Mouse (Mus musculus) embryonic facial prominence, embryonic 13.5 days (tissue): ENCODE measurements around the gene Pcare. TPM values are rescaled to one million over a fixed set of nuclear protein-coding genes. Genes with fewer than 3 reads are reported as not detected.
"Not testable (repeated sequence)": the region's sequence is repeated elsewhere in the genome, so short reads cannot be mapped to it uniquely, and the experiment has no call there.

Experiments used
- ATAC-seq: fragments of 200-750 bp; cut with Nextera tagmentation; 2 replicates; pipeline ENCODE4 v1.8.0; 2017; ENCODE audit warnings: low read depth; ENCODE audit not compliant: insufficient number of reproducible peaks, insufficient read depth, low FRiP score, low TSS enrichment
- H3K27ac ChIP-seq: fragments of 300-500 bp; sonication (generic); 2 replicates; pipeline ENCODE4 v1.5.1; 2015; ENCODE audit warnings: moderate library complexity, mild to moderate bottlenecking, inconsistent platforms
- H3K27me3 ChIP-seq: fragments of 300-500 bp; sonication (generic); 2 replicates; pipeline ENCODE4 v1.6.1; 2015; ENCODE audit warnings: mild to moderate bottlenecking, inconsistent platforms
- H3K36me3 ChIP-seq: fragments of 300-500 bp; sonication (generic); 2 replicates; pipeline ENCODE4 v1.6.1; 2015; ENCODE audit warnings: mild to moderate bottlenecking, inconsistent platforms
- H3K4me1 ChIP-seq: fragments of 300-500 bp; sonication (generic); 2 replicates; pipeline ENCODE4 v1.6.1; 2015; ENCODE audit warnings: inconsistent platforms
- H3K4me2 ChIP-seq: fragments of 300-500 bp; sonication (generic); 2 replicates; pipeline ENCODE4 v1.6.1; 2015; ENCODE audit warnings: moderate library complexity, mild to moderate bottlenecking, inconsistent platforms
- H3K4me3 ChIP-seq: fragments of 300-500 bp; sonication (generic); 2 replicates; pipeline ENCODE4 v1.5.1; 2015; ENCODE audit warnings: mild to moderate bottlenecking, inconsistent platforms
- H3K9ac ChIP-seq: fragments of 300-500 bp; sonication (generic); 2 replicates; pipeline ENCODE4 v1.6.1; 2015; ENCODE audit warnings: mild to moderate bottlenecking, inconsistent platforms
- H3K9me3 ChIP-seq: fragments of 300-500 bp; sonication (generic); 2 replicates; pipeline ENCODE4 v1.6.1; 2016; ENCODE audit warnings: inconsistent platforms
- WGBS: fragments of 180-500 bp; shearing (Covaris S2); methylation state at CpG from one replicate; pipeline ENCODE4 v1.1.7; 2015; ENCODE audit warnings: mixed read lengths; 5-methylcytosine and 5-hydroxymethylcytosine counted together
- polyA plus RNA-seq: library from polyadenylated mRNA; unstranded; fragments of >200 nt; fragmentation: Nextera tagmentation; extraction: Ambion mirVana; gene quantifications from 2 replicates; pipeline ENCODE4 v1.2.1, GENCODE M21; 2015

Pcare gene
- polyA plus RNA-seq, 1 experiment from 2014 or later: not detected

DNA sequence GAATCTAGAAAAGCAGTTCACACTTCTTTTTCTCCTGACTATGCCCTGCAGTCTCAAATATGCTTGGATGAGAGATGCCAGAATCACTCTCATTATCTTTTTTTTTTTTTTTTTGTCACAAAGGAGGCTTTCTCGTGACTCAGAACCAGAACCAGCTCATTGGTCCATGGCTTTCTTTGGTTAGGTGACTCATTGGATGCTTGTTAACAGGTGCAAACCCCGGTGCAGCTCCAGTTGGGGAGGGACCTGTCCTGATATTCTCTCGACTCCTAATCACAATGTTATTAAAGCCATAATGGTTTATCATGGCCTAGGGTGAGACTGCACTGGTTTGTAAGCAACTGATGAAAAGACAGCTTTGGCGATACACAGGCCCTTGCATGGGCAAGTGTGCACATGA is 21.5 kb upstream of the Pcare start:
- no peak for ATAC-seq
- H3K4me3 ChIP-seq: no peak overlapping the region
- H3K4me2 ChIP-seq: no peak overlapping the region
- WGBS: 67% methylated on average over 4 of the region's 4 CpGs
- no peaks in the 10 kb centered on the region for H3K9me3 ChIP-seq
- no peaks in the 10 kb centered on the region for H3K27me3 ChIP-seq
- no peak overlapping the region for H3K27ac ChIP-seq
- no peaks in the 10 kb centered on the region for H3K36me3 ChIP-seq
- H3K9ac ChIP-seq: no peak overlapping the region
- 0 out of 2 replicates have a peak, but pooled peaks cover 3% of the 10 kb centered on the region for H3K4me1 ChIP-seq

DNA sequence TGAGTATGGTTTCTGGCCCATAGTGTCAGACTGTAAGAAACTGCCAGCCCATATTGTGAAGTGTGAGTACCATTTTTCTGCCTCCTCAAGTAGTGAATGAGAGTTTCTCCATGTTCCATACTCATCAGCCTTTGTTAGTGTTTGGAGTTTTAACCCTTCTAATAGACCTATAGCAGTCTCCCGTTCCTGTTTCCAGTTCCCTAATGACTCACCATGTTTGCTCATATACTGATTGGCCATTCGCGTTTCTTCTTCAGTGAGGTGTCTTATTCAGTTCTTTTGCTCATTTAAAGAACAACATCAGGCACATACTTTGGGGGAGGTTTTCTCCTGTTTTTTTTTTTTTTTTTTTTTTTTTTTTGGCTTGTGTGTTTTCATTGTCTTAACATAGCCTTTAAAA is 18.0 kb upstream of the Pcare start:
- Histone ChIP-seq H3K4me3 (no peak overlapping the region), H3K9me3 (no peaks in the 10 kb centered on the region), H3K27me3 (no peaks in the 10 kb centered on the region), H3K4me2 (no peak overlapping the region), H3K36me3 (no peaks in the 10 kb centered on the region), H3K27ac (no peak overlapping the region), H3K4me1 (0 out of 2 replicates have a peak, but pooled peaks cover 3% of the 10 kb centered on the region), H3K9ac (no peak overlapping the region)
- WGBS: 97% methylated on average over 3 of the region's 3 CpGs
- no peak for ATAC-seq

GRCm38 (mm10) chr17:71769564-71769963 is 16.9 kb upstream of the Pcare start:
- Histone ChIP-seq H3K27ac (no peak overlapping the region), H3K4me2 (no peak overlapping the region), H3K9ac (no peak overlapping the region), H3K4me3 (no peak overlapping the region), H3K27me3 (no peaks in the 10 kb centered on the region), H3K9me3 (no peaks in the 10 kb centered on the region), H3K36me3 (no peaks in the 10 kb centered on the region), H3K4me1 (0 out of 2 replicates have a peak, but pooled peaks cover 3% of the 10 kb centered on the region)
- 24% methylated on average over 6 of the region's 6 CpGs for WGBS
- no peak for ATAC-seq

DNA sequence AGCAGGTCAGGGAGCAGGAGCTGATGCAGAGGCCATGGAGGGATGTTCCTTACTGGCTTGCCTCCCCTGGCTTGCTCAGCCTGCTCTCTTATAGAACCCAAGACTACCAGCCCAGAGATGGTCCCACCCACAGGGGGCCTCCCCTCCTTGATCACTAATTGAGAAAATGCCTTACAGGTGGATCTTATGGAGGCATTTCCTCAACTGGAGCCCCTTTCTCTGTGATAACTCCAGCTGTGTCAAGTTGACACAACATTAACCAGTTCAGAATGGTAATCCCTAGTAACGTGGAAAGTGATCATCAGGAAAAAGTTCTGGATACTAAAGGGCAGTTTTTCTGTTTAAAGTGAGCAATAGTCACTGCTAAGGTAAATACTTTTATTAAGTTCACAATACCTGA is 15.5 kb upstream of the Pcare start, which contains the start of gene Clip4:
Clip4 (plus strand) TSS at position 301 of the 400 bp plus-strand sequence.
- 47% methylated on average over 1 of the region's 1 CpGs for WGBS
- not testable (repeated sequence) for H3K27ac ChIP-seq, H3K27me3 ChIP-seq, H3K4me1 ChIP-seq, H3K9ac ChIP-seq, H3K4me3 ChIP-seq, H3K4me2 ChIP-seq, ATAC-seq, H3K36me3 ChIP-seq, H3K9me3 ChIP-seq

- no peaks in the 10 kb centered on the region for H3K36me3 ChIP-seq
- H3K4me3 ChIP-seq: no peak overlapping the region
- no peak overlapping the region for H3K27ac ChIP-seq
- H3K9me3 ChIP-seq: no peaks in the 10 kb centered on the region
- WGBS: 76% methylated on average over 7 of the region's 7 CpGs
- H3K4me1 ChIP-seq: no peaks in the 10 kb centered on the region
- no peak for ATAC-seq
- H3K9ac ChIP-seq: no peak overlapping the region
- H3K27me3 ChIP-seq: no peaks in the 10 kb centered on the region
- no peak overlapping the region for H3K4me2 ChIP-seq
Measured at GRCm38 (mm10) chr17:71760536-71760935, 7.8 kb upstream of the Pcare start.

DNA sequence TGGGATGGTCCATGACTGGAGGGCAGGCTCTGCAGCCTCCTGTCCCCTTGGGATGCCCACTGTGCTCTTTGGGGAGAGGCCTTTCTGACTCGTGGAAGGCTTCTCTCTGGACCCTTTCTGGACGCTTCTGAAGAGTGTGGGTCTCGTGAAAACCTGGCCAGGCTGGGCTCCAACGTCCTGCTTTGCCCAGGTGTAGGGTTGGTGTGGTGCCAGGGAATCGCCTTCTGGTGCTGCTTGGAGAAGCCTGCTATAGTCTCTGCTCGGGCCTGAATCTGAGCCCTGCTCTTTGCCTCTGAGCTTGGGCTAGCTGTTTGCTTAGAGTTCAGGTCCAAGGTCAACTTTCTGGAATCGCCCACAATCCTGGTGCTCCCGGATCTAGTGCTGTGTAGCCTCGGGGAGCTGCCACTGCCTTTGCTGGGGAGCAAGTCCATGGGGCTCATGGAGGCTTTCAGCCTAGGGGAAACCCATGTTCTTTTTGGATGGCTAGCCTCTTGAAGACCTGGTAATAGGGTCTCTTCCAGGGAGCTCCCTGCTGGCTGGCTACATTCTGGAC is 3.0 kb downstream of the Pcare start:
- Histone ChIP-seq H3K27me3 (peaks cover 13% of the 10 kb centered on the region), H3K27ac (no peak overlapping the region), H3K4me3 (no peak overlapping the region), H3K4me2 (no peak overlapping the region), H3K36me3 (no peaks in the 10 kb centered on the region), H3K9me3 (no peaks in the 10 kb centered on the region), H3K9ac (no peak overlapping the region), H3K4me1 (peaks cover 8% of the 10 kb centered on the region)
- 85% methylated on average over 9 of the region's 9 CpGs for WGBS
- ATAC-seq: no peak

DNA sequence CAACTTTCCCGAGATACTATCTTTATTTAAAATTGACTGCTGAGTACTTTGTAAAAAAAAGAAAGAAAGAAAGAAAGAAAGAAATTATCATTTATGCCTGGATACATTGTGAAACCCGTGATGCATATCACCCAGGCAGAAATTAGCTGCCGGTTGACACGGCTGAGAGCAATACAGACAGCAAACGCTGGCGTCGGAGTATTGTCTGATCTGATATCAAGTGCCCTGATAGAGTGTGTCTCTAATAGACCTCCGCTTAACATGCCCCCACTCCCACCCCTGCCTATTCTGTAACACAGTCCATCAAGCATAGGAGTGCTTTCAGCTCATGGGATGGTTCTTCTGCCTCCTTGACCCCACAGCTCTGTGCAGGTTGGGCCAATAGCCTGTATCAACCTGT is 5.1 kb downstream of the Pcare start:
- WGBS: 77% methylated on average over 8 of the region's 8 CpGs
- H3K9ac ChIP-seq: no peak overlapping the region
- peaks cover 3% of the 10 kb centered on the region; the same call in 1 of the 2 replicates for H3K9me3 ChIP-seq
- H3K4me1 ChIP-seq: peaks cover 5% of the 10 kb centered on the region; the same call in 1 of the 2 replicates
- peaks cover 13% of the 10 kb centered on the region for H3K27me3 ChIP-seq
- ATAC-seq: no peak
- H3K4me2 ChIP-seq: no peak overlapping the region
- no peaks in the 10 kb centered on the region for H3K36me3 ChIP-seq
- no peak overlapping the region for H3K4me3 ChIP-seq
- no peak overlapping the region for H3K27ac ChIP-seq

DNA sequence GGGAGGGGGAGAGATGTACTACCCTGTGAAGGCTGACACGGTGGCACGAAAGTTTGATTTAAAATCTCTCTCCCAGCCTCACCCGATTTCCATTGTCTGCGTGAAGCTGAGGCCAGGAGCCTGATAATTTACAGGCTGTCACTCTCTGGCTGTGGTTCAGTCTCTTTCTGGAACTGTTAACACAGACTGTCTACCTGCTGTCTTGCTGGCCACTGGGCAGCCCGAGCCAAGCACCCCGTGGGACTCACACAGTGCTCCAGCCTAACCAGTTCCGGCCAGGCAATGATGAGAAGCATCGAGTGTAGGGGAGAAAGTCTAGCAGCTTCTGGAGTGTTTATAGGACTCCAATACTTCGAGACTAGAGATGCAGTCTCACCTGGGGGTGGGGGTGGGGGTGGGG is 6.6 kb downstream of the Pcare start:
- H3K4me1 ChIP-seq: 0 out of 2 replicates have a peak, but pooled peaks cover 5% of the 10 kb centered on the region
- peaks cover 8% of the 10 kb centered on the region for H3K27me3 ChIP-seq
- peaks cover 3% of the 10 kb centered on the region; the same call in 1 of the 2 replicates for H3K9me3 ChIP-seq
- 82% methylated on average over 9 of the region's 9 CpGs for WGBS
- no peak overlapping the region for H3K4me2 ChIP-seq
- H3K36me3 ChIP-seq: no peaks in the 10 kb centered on the region
- ATAC-seq: no peak
- no peak overlapping the region for H3K27ac ChIP-seq
- H3K9ac ChIP-seq: no peak overlapping the region
- no peak overlapping the region for H3K4me3 ChIP-seq

GRCm38 (mm10) chr17:71742935-71743334 is 9.8 kb downstream of the Pcare start:
- Histone ChIP-seq H3K4me1 (0 out of 2 replicates have a peak, but pooled peaks cover 5% of the 10 kb centered on the region), H3K27me3 (no peaks in the 10 kb centered on the region), H3K4me2 (0 out of 2 replicates have a peak overlapping the region, but pooled peaks have one; percentile 5), H3K4me3 (no peak overlapping the region), H3K36me3 (no peaks in the 10 kb centered on the region), H3K9ac (no peak overlapping the region), H3K9me3 (peaks cover 3% of the 10 kb centered on the region; the same call in 1 of the 2 replicates), H3K27ac (peak overlapping the region; percentile 60)
- 33% methylated on average over 5 of the region's 5 CpGs for WGBS
- ATAC-seq: no peak

DNA sequence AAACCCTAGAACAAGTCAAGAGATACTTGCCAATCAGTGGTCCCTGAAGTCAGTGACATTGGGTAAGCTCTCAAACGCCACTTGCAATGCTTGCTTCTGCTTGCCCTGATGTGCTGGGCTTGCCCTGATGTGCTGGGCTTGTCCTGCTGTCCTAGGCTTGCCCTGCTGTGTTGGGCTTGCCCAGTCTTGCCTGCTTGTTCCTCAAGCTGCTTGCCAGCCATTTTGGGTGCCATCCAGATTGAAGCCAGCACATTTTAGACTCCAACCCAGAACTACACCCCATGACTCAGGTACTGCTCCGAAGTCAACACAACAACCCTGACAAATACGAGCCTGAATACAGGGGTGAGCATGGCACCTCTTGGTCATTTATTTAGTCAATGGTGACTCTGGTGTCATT is 10.5 kb downstream of the Pcare start:
- H3K9ac ChIP-seq: no peak overlapping the region
- no peak overlapping the region for H3K27ac ChIP-seq
- H3K9me3 ChIP-seq: peaks cover 3% of the 10 kb centered on the region; the same call in 1 of the 2 replicates
- no peaks in the 10 kb centered on the region for H3K36me3 ChIP-seq
- WGBS: 83% methylated on average over 3 of the region's 3 CpGs
- H3K4me1 ChIP-seq: 0 out of 2 replicates have a peak, but pooled peaks cover 5% of the 10 kb centered on the region
- no peak overlapping the region for H3K4me3 ChIP-seq
- no peaks in the 10 kb centered on the region for H3K27me3 ChIP-seq
- H3K4me2 ChIP-seq: no peak overlapping the region
- ATAC-seq: no peak

DNA sequence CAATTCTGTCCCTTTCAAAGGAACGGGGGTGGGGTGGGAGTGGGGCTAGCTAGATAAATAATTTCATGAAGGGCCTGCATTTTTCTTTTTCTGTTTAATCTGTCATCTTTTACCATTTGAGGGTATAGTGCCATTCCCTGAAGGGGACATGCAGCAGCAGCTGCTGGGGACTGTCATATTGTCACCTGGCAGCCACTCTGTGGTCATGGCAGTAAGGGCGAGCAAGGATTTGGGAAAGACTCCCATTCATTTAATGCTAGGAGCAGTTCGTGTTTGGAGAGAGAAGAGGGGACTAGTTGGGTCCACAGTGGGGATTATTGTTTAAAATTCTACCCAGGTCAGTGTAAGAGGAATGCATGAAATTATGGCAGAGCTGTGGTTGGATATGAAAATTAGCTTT is 16.3 kb downstream of the Pcare start:
- no peak for ATAC-seq
- Histone ChIP-seq H3K36me3 (no peaks in the 10 kb centered on the region), H3K4me2 (no peak overlapping the region), H3K4me1 (no peaks in the 10 kb centered on the region), H3K9ac (no peak overlapping the region), H3K27me3 (no peaks in the 10 kb centered on the region), H3K9me3 (no peaks in the 10 kb centered on the region), H3K27ac (no peak overlapping the region), H3K4me3 (no peak overlapping the region)
- WGBS: 57% methylated on average over 3 of the region's 3 CpGs

DNA sequence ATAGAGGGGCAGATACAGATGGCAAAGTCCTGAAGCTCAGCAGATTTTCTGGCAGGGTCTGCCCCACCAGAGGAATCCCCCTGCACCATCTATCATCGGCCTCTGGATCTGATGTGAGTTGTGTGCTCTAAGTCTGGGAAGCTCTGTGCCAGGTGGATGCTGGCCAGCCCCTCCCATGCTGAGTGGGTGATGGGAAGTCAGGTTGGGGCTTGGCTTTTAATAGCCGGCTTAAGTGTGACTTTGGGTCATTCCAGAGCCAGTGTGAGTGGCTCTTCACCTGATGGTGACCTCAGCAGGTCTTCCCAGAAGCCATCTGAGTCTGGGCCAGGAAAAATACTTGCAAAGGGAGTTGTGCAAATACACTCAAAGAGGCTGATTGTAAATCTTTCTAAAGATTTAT is 22.0 kb downstream of the Pcare start:
- Histone ChIP-seq H3K4me2 (no peak overlapping the region), H3K9ac (no peak overlapping the region), H3K9me3 (no peaks in the 10 kb centered on the region), H3K36me3 (no peaks in the 10 kb centered on the region), H3K4me1 (no peaks in the 10 kb centered on the region), H3K27ac (no peak overlapping the region), H3K27me3 (no peaks in the 10 kb centered on the region), H3K4me3 (no peak overlapping the region)
- 69% methylated on average over 2 of the region's 2 CpGs for WGBS
- no peak for ATAC-seq
